Mouse (Mus musculus): ENCODE results near the gene Krt31. TPM values are rescaled to one million over a fixed set of nuclear protein-coding genes. Genes with fewer than 3 reads are reported as not detected.

Krt31 gene
- total RNA-seq, 2 experiments from 2014 or later: not detected

GRCm38 (mm10) chr11:100006624-100007023, 43.7 kb downstream of the Krt31 start:
- no peak for ATAC-seq (replicated peaks; ENCODE audit: poor library complexity)

GRCm38 (mm10) chr11:100005905-100006304, 44.4 kb downstream of the Krt31 start:
- ATAC-seq (replicated peaks; ENCODE audit: poor library complexity): no peak

- ATAC-seq (replicated peaks; ENCODE audit: poor library complexity): peak; percentile 74
Observed at GRCm38 (mm10) chr11:100004846-100005245, 45.5 kb downstream of the Krt31 start.

GRCm38 (mm10) chr11:99999091-99999490, 51.3 kb downstream of the Krt31 start:
- no peak for ATAC-seq (replicated peaks; ENCODE audit: poor library complexity)

Other genes with a start within 250 kb of the Krt31 start
- not detected in 2 replicates for gene Gm11554, start 246.1 kb downstream of the Krt31 start, total RNA-seq (2015)
- gene Gm11554, start 246.1 kb downstream of the Krt31 start, total RNA-seq (2017): not detected in 2 replicates
- gene Krtap4-13, start 240.7 kb downstream of the Krt31 start, total RNA-seq (2015): not detected in 2 replicates
- gene Krtap4-13, start 240.7 kb downstream of the Krt31 start, total RNA-seq (2017): not detected in 2 replicates
- not detected in 2 replicates for gene Gm11564, start 234.9 kb downstream of the Krt31 start, total RNA-seq (2015)
- not detected in 2 replicates for gene Gm11564, start 234.9 kb downstream of the Krt31 start, total RNA-seq (2017)
- gene 2300003K06Rik, start 212.5 kb downstream of the Krt31 start, total RNA-seq (2015): not detected in 2 replicates
- gene 2300003K06Rik, start 212.5 kb downstream of the Krt31 start, total RNA-seq (2017): not detected in 2 replicates
- gene Krtap4-16, start 198.9 kb downstream of the Krt31 start, total RNA-seq (2015): not detected in 2 replicates
- gene Krtap4-16, start 198.9 kb downstream of the Krt31 start, total RNA-seq (2017): not detected in 2 replicates
- gene Gm11568, start 192.6 kb downstream of the Krt31 start, total RNA-seq (2015): not detected in 2 replicates
- gene Gm11568, start 192.6 kb downstream of the Krt31 start, total RNA-seq (2017): not detected in 2 replicates
- not detected in 2 replicates for gene Gm11559, start 186.1 kb downstream of the Krt31 start, total RNA-seq (2015)
- not detected in 2 replicates for gene Gm11559, start 186.1 kb downstream of the Krt31 start, total RNA-seq (2017)
- not detected in 2 replicates for gene Krtap9-1, start 177.2 kb downstream of the Krt31 start, total RNA-seq (2015)
- gene Krtap9-1, start 177.2 kb downstream of the Krt31 start, total RNA-seq (2017): not detected in 2 replicates
- gene Gm11567, start 171.4 kb downstream of the Krt31 start, total RNA-seq (2015): not detected in 2 replicates
- not detected in 2 replicates for gene Gm11567, start 171.4 kb downstream of the Krt31 start, total RNA-seq (2017)
- not detected in 2 replicates for gene Krtap31-1, start 142.6 kb downstream of the Krt31 start, total RNA-seq (2015)
- not detected in 2 replicates for gene Krtap31-1, start 142.6 kb downstream of the Krt31 start, total RNA-seq (2017)
- not detected in 2 replicates for gene Gm11565, start 135.8 kb downstream of the Krt31 start, total RNA-seq (2015)
- gene Gm11565, start 135.8 kb downstream of the Krt31 start, total RNA-seq (2017): not detected in 2 replicates
- gene Krtap31-2, start 114.3 kb downstream of the Krt31 start, total RNA-seq (2015): not detected in 2 replicates
- gene Krtap31-2, start 114.3 kb downstream of the Krt31 start, total RNA-seq (2017): not detected in 2 replicates
- gene Krtap9-5, start 102.1 kb downstream of the Krt31 start, total RNA-seq (2015): not detected in 2 replicates
- not detected in 2 replicates for gene Krtap9-5, start 102.1 kb downstream of the Krt31 start, total RNA-seq (2017)
- gene Krtap29-1, start 71.5 kb downstream of the Krt31 start, total RNA-seq (2015): not detected in 2 replicates
- not detected in 2 replicates for gene Krtap29-1, start 71.5 kb downstream of the Krt31 start, total RNA-seq (2017)
- gene Krtap16-1, start 64.0 kb downstream of the Krt31 start, total RNA-seq (2015): not detected in 2 replicates
- gene Krtap16-1, start 64.0 kb downstream of the Krt31 start, total RNA-seq (2017): not detected in 2 replicates
- gene Krtap17-1, start 56.6 kb downstream of the Krt31 start, total RNA-seq (2015): not detected in 2 replicates
- gene Krtap17-1, start 56.6 kb downstream of the Krt31 start, total RNA-seq (2017): not detected in 2 replicates
- gene Krt33a, start 34.3 kb downstream of the Krt31 start, total RNA-seq (2015): not detected in 2 replicates
- not detected in 2 replicates for gene Krt33a, start 34.3 kb downstream of the Krt31 start, total RNA-seq (2017)
- gene Krt33b, start 20.7 kb downstream of the Krt31 start, total RNA-seq (2015): not detected in 2 replicates
- gene Krt33b, start 20.7 kb downstream of the Krt31 start, total RNA-seq (2017): not detected in 2 replicates
- gene Krt34, start 9.0 kb downstream of the Krt31 start, total RNA-seq (2015): not detected in 2 replicates
- gene Krt34, start 9.0 kb downstream of the Krt31 start, total RNA-seq (2017): not detected in 2 replicates
- gene Krt32, start 37.7 kb upstream of the Krt31 start, total RNA-seq (2015): not detected in 2 replicates
- gene Krt32, start 37.7 kb upstream of the Krt31 start, total RNA-seq (2017): not detected in 2 replicates
- not detected in 2 replicates for gene Krt35, start 45.7 kb upstream of the Krt31 start, total RNA-seq (2015)
- gene Krt35, start 45.7 kb upstream of the Krt31 start, total RNA-seq (2017): not detected in 2 replicates
- not detected in 2 replicates for gene Krt36, start 55.1 kb upstream of the Krt31 start, total RNA-seq (2015)
- gene Krt36, start 55.1 kb upstream of the Krt31 start, total RNA-seq (2017): not detected in 2 replicates
- gene Krt13, start 71.0 kb upstream of the Krt31 start, total RNA-seq (2015): not detected in 2 replicates
- not detected in 2 replicates for gene Krt13, start 71.0 kb upstream of the Krt31 start, total RNA-seq (2017)
- gene Krt15, start 85.4 kb upstream of the Krt31 start, total RNA-seq (2015): not detected in 2 replicates
- not detected in 2 replicates for gene Krt15, start 85.4 kb upstream of the Krt31 start, total RNA-seq (2017)
- not detected in 2 replicates for gene Krt19, start 98.1 kb upstream of the Krt31 start, total RNA-seq (2015)
- not detected in 2 replicates for gene Krt19, start 98.1 kb upstream of the Krt31 start, total RNA-seq (2017)
- gene Krt9, start 142.7 kb upstream of the Krt31 start, total RNA-seq (2015): not detected in 2 replicates
- gene Krt9, start 142.7 kb upstream of the Krt31 start, total RNA-seq (2017): not detected in 2 replicates
- not detected in 2 replicates for gene Krt14, start 157.0 kb upstream of the Krt31 start, total RNA-seq (2015)
- not detected in 2 replicates for gene Krt14, start 157.0 kb upstream of the Krt31 start, total RNA-seq (2017)
- gene Krt16, start 198.4 kb upstream of the Krt31 start, total RNA-seq (2015): not detected in 2 replicates
- not detected in 2 replicates for gene Krt16, start 198.4 kb upstream of the Krt31 start, total RNA-seq (2017)
- not detected in 2 replicates for gene Krt17, start 210.5 kb upstream of the Krt31 start, total RNA-seq (2015)
- gene Krt17, start 210.5 kb upstream of the Krt31 start, total RNA-seq (2017): not detected in 2 replicates
- not detected in 2 replicates for gene Krt42, start 219.3 kb upstream of the Krt31 start, total RNA-seq (2015)
- gene Krt42, start 219.3 kb upstream of the Krt31 start, total RNA-seq (2017): not detected in 2 replicates